Mouse (Mus musculus): ENCODE measurements around the gene Rtl10.

- no peak for TF ChIP-seq CTCF (IDR thresholded peaks at IDR 0.05; ENCODE audit: extremely low read depth, insufficient read depth, low read length)
- no peak for TF ChIP-seq POLR2A (IDR thresholded peaks at IDR 0.05; ENCODE audit: extremely low read depth, insufficient read depth, low read length)
Measured at GRCm38 (mm10) chr16:18472416-18472815, 26.3 kb upstream of the Rtl10 start.

Measured in cortical plate, adult 2 months (tissue).